Mouse (Mus musculus) heart, adult 8-10 months (tissue): ENCODE results near the gene Gtf3c3. TPM values are rescaled to one million over a fixed set of nuclear protein-coding genes. Genes with fewer than 3 reads are reported as not detected.

Experiments
- total RNA-seq, 4 experiments: library from RNA; stranded (reverse); gene quantifications; 2 replicates each; pipeline ENCODE4 v1.2.4; 2022

Gene Gtf3c3
- total RNA-seq, 4 experiments from 2014 or later, result 9.6 to 14.5 (median 10.8) TPM

Other genes starting within 250 kb of the Gtf3c3 start
- gene Hecw2, start 243.8 kb downstream of the Gtf3c3 start, total RNA-seq, result 10 to 100 TPM; 10.3 to 12.5 (median 11.9) TPM
- under 1 TPM in 2 of 4 experiments, not detected in 2; 0.13 to 0.31 TPM for gene Ccdc150, start 188.3 kb downstream of the Gtf3c3 start, total RNA-seq
- gene Pgap1, start 118.7 kb upstream of the Gtf3c3 start, total RNA-seq, result 1 to 10 TPM; 4.0 to 5.0 (median 4.3) TPM